Mouse (Mus musculus): ENCODE results near the gene Gm5737. TPM values are rescaled to one million over a fixed set of nuclear protein-coding genes. Genes with fewer than 3 reads are reported as not detected.

The Gm5737 gene
- total and polyA plus RNA-seq, 3 experiments, result 0.34 to 0.70 TPM; not detected in 1

- Histone ChIP-seq H3K36me3 (ENCODE audit: control insufficient read depth, insufficient read depth, low read length) (no peaks in the 10 kb centered on the region), H3K79me2 (replicated peaks; ENCODE audit: control insufficient read depth, insufficient read depth, low read length) (no peaks in the 10 kb centered on the region), H3K4me1 (ENCODE audit: control insufficient read depth, insufficient read depth, low read length) (no peaks in the 10 kb centered on the region; the same call in 1 of the 2 replicates), H3K27me3 (ENCODE audit: control insufficient read depth, insufficient read depth, low read length) (no peaks in the 10 kb centered on the region), H3K9ac (ENCODE audit: low read depth, low read length) (no peak overlapping the region), H3K4me3 (peak overlapping the region; percentile 76), H3K27ac (peak overlapping the region; percentile 82)
- 14% methylated on average over 12 of the region's 12 CpGs for WGBS
- DNase-seq, result no peak
- no peak for TF ChIP-seq POLR2A (IDR thresholded peaks at IDR 0.05; ENCODE audit: insufficient read depth, low read depth, low read length)
- no peak for TF ChIP-seq CTCF (IDR thresholded peaks at IDR 0.05)
- no peak for TF ChIP-seq EP300 (IDR thresholded peaks at IDR 0.05; ENCODE audit: insufficient read depth, low read depth, low read length)
- intact Hi-C loops (cut with DNase I), result loop anchor here (5.0 kb wide), 2 partner anchors 146 to 201 kb away; partner anchors contain the start of genes Cdr2 and Mfsd13b
These were observed 24.2 kb downstream of the Gm5737 start for GRCm38 (mm10) chr7:120836361-120836760.

- peak overlapping the region; percentile 51; the same call in 1 of the 2 replicates for H3K27ac ChIP-seq
- intact Hi-C loops (cut with DNase I), result loop anchor here (5.0 kb wide), 2 partner anchors 144 to 199 kb away; partner anchors contain the start of genes Cdr2 and Mfsd13b
- no peaks in the 10 kb centered on the region for H3K79me2 ChIP-seq (replicated peaks; ENCODE audit: control insufficient read depth, insufficient read depth, low read length)
- H3K36me3 ChIP-seq (ENCODE audit: control insufficient read depth, insufficient read depth, low read length), result no peaks in the 10 kb centered on the region
- no peak for DNase-seq
- H3K9ac ChIP-seq (ENCODE audit: low read depth, low read length), result no peak overlapping the region
- TF ChIP-seq EP300 (IDR thresholded peaks at IDR 0.05; ENCODE audit: insufficient read depth, low read depth, low read length), result no peak
- no peak for TF ChIP-seq CTCF (IDR thresholded peaks at IDR 0.05)
- TF ChIP-seq POLR2A (IDR thresholded peaks at IDR 0.05; ENCODE audit: insufficient read depth, low read depth, low read length), result no peak
- no peaks in the 10 kb centered on the region for H3K4me1 ChIP-seq (ENCODE audit: control insufficient read depth, insufficient read depth, low read length)
- no peak overlapping the region for H3K4me3 ChIP-seq
- WGBS, result 52% methylated on average over 5 of the region's 5 CpGs
- H3K27me3 ChIP-seq (ENCODE audit: control insufficient read depth, insufficient read depth, low read length), result no peaks in the 10 kb centered on the region
These were observed 26.4 kb downstream of the Gm5737 start for GRCm38 (mm10) chr7:120838436-120839160.

GRCm38 (mm10) chr7:120839786-120840185 lies 27.6 kb downstream of the Gm5737 start:
- no peak for DNase-seq
- Histone ChIP-seq H3K27me3 (ENCODE audit: control insufficient read depth, insufficient read depth, low read length) (no peaks in the 10 kb centered on the region), H3K4me1 (ENCODE audit: control insufficient read depth, insufficient read depth, low read length) (no peaks in the 10 kb centered on the region), H3K4me3 (no peak overlapping the region), H3K79me2 (replicated peaks; ENCODE audit: control insufficient read depth, insufficient read depth, low read length) (no peaks in the 10 kb centered on the region), H3K27ac (no peak overlapping the region), H3K9ac (ENCODE audit: low read depth, low read length) (no peak overlapping the region), H3K36me3 (ENCODE audit: control insufficient read depth, insufficient read depth, low read length) (no peaks in the 10 kb centered on the region)
- WGBS, result 81% methylated on average over 2 of the region's 2 CpGs
- intact Hi-C loops (cut with DNase I), result loop anchor here (5.0 kb wide), 4 partner anchors 48 to 223 kb away; partner anchors contain the start of genes Cdr2 and Mfsd13b
- no peak for TF ChIP-seq CTCF (IDR thresholded peaks at IDR 0.05)
- no peak for TF ChIP-seq EP300 (IDR thresholded peaks at IDR 0.05; ENCODE audit: insufficient read depth, low read depth, low read length)
- TF ChIP-seq POLR2A (IDR thresholded peaks at IDR 0.05; ENCODE audit: insufficient read depth, low read depth, low read length), result no peak

- Histone ChIP-seq H3K27ac (peak within 1 kb of the TSS; percentile 93), H3K4me3 (peak within 1 kb of the TSS; percentile 74), H3K4me1 (ENCODE audit: control insufficient read depth, insufficient read depth, low read length) (no peaks in the 10 kb centered on the region), H3K79me2 (replicated peaks; ENCODE audit: control insufficient read depth, insufficient read depth, low read length) (no peaks in the 10 kb centered on the region), H3K36me3 (ENCODE audit: control insufficient read depth, insufficient read depth, low read length) (no peaks in the 10 kb centered on the region), H3K27me3 (ENCODE audit: control insufficient read depth, insufficient read depth, low read length) (no peaks in the 10 kb centered on the region), H3K9ac (ENCODE audit: low read depth, low read length) (peak within 1 kb of the TSS; percentile 88)
- WGBS, result 4% methylated on average over 34 of the region's 35 CpGs
- TF ChIP-seq POLR2A (IDR thresholded peaks at IDR 0.05; ENCODE audit: insufficient read depth, low read depth, low read length), result peak; percentile 62
- TF ChIP-seq CTCF (IDR thresholded peaks at IDR 0.05), result peak; percentile 52
- peak; percentile 93 for TF ChIP-seq EP300 (IDR thresholded peaks at IDR 0.05; ENCODE audit: insufficient read depth, low read depth, low read length)
- intact Hi-C loops (cut with DNase I), result loop anchor here (2.0 to 5.0 kb wide), 3 partner anchors 45 to 278 kb away; no protein-coding TSS in a partner anchor
- DNase-seq, result peak; percentile 90 to 93
These were observed 30.3 kb downstream of the Gm5737 start, which contains the start of gene Eef2k for GRCm38 (mm10) chr7:120842345-120843036. Eef2k (plus strand) TSS chr7:120842831.

- WGBS, result under 1% methylated on average over 40 of the region's 40 CpGs
- intact Hi-C loops (cut with DNase I), result loop anchor here (2.0 to 5.0 kb wide), 3 partner anchors 44 to 278 kb away; no protein-coding TSS in a partner anchor
These were observed 31.0 kb downstream of the Gm5737 start for GRCm38 (mm10) chr7:120843037-120843621.

More at GRCm38 (mm10) chr7:120843037-120843621, 31.0 kb downstream of the Gm5737 start:
- Histone ChIP-seq H3K4me3 (peak overlapping the region; percentile 74), H3K4me1 (ENCODE audit: control insufficient read depth, insufficient read depth, low read length) (no peaks in the 10 kb centered on the region), H3K27ac (peak overlapping the region; percentile 93), H3K36me3 (ENCODE audit: control insufficient read depth, insufficient read depth, low read length) (no peaks in the 10 kb centered on the region), H3K27me3 (ENCODE audit: control insufficient read depth, insufficient read depth, low read length) (no peaks in the 10 kb centered on the region), H3K9ac (ENCODE audit: low read depth, low read length) (peak overlapping the region; percentile 88), H3K79me2 (replicated peaks; ENCODE audit: control insufficient read depth, insufficient read depth, low read length) (no peaks in the 10 kb centered on the region)
- DNase-seq, result peak; percentile 87 to 91
- TF ChIP-seq POLR2A (IDR thresholded peaks at IDR 0.05; ENCODE audit: insufficient read depth, low read depth, low read length) (peak; percentile 44; the same call in 1 of the 2 replicates), EP300 (IDR thresholded peaks at IDR 0.05; ENCODE audit: insufficient read depth, low read depth, low read length) (peak; percentile 72), CTCF (IDR thresholded peaks at IDR 0.05) (no peak)
